Mouse (Mus musculus) inflammation-experienced regulatory T-cells, adult 6 months (primary cell): Measurements from ENCODE around the gene Fam222a. TPM values are rescaled to one million over a fixed set of nuclear protein-coding genes. Genes with fewer than 3 reads are reported as not detected.

ENCODE experiments used
- ATAC-seq: one replicate; pipeline ENCODE4 v1.8.0; 2017
- polyA plus RNA-seq, 3 experiments: library from polyadenylated mRNA; unstranded; fragments of 100-300 nt; shearing (Covaris generic); gene quantifications; one replicate each; pipeline ENCODE4 v1.2.1; 2017

Fam222a gene
- polyA plus RNA-seq, 3 experiments from 2014 or later = not detected

GRCm38 (mm10) chr5:114560533-114560936 is 7.3 kb upstream of the Fam222a start:
- ATAC-seq = no peak

DNA sequence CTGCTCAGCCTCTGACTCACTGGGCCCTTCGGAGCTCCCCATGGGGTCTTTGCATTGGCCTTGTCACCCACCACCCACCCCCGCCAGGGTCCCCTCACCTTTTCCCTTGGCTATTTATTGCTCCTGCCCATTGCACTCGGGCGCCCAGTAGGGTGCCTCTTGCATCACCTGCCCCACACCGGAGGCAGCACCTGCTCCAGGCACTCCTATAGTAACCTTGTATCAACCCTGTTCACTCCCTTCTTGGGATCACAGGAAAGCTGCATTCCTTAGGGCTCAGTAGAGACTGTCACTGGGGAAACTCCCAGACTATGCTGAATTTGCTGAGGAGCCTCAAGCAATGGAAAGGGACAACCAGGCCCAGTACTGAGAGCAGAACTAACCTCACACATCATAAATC is 6.9 kb upstream of the Fam222a start:
- ATAC-seq = no peak

GRCm38 (mm10) chr5:114563994-114564393 is 3.8 kb upstream of the Fam222a start:
- ATAC-seq = no peak

GRCm38 (mm10) chr5:114565305-114565704 is 2.5 kb upstream of the Fam222a start:
- no peak for ATAC-seq

GRCm38 (mm10) chr5:114565751-114566150 is 2.1 kb upstream of the Fam222a start:
- no peak for ATAC-seq

- no peak for ATAC-seq
Observed at GRCm38 (mm10) chr5:114566461-114566860, 1.4 kb upstream of the Fam222a start.

DNA sequence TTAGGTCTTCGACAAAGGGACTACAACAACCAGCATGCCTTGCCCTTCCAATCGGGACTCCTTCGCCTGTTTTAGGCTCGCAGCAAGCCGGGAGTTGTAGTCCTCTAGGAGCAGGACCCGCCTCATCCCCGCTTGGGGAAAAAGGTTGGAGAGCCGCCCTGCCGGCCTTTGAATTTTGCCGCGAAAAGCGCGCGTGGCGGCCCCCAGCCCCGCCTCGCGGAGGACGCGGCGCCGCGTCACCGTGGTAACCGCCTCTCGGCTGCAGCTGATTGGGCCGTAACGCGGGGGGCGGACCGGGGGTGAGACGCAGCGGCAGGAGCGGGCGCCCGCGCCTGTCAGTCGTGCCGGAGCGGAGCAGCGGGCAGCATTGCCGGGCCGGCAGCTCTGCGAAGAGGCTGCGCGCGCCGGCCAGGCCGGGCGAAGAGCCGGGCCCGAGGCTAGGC is 720 bp upstream of the Fam222a start:
- peak; percentile 84 for ATAC-seq

DNA sequence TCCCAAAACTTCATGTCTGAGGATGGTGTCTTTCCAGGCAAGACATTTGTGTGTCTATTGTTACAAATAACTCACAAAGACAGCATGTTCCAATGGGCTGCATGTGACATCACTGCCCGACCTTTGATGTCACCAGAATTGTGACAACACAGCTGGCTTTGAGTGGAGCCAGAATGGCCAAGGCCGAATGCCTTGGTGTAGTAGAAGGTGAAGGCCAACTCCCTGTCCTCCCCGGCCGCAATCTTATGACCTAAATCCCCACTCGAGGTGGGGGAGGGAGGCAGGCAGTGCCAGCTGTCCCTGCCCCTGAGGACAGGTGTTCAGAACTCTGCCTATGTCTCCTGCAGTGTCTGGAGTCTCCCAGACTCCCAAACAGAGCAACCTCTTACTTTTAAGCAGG is 1.0 kb downstream of the Fam222a start:
- no peak for ATAC-seq

DNA sequence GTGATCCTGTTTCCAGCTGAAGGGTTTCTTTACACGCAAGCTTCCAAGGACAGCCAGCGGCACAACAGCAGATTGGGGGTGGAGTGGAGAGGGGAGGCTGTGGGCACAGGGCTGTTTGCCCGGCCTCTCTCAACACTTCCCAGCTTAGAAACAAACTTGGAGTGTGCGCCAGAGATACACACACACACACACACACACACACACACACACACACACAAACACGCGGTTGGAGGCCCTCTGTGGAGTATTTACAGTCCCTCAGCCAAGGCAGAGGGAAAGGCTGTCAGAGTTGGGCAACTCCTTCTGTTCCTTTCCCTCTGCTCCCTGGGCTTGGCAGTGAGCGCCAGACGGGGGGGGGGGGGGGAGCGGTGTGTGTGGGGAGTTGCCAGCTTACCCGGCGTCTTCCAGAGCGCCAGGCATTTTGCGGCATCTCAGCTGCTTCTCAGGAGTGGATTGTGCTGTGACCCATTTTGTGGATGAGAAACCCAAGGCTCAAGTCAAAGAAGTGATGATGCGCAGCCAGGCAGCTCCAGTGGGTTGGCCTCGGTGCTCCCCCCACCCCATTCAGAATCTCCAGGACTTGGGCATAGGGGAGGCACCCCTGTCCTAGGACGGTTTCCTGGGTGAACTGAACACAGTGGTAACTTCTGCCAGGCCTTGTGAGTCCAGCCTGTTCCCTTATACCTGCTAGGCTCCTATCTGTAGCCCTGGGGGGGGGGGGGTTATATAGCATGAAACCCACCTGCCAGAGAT is 2.3 kb downstream of the Fam222a start:
- ATAC-seq = no peak

DNA sequence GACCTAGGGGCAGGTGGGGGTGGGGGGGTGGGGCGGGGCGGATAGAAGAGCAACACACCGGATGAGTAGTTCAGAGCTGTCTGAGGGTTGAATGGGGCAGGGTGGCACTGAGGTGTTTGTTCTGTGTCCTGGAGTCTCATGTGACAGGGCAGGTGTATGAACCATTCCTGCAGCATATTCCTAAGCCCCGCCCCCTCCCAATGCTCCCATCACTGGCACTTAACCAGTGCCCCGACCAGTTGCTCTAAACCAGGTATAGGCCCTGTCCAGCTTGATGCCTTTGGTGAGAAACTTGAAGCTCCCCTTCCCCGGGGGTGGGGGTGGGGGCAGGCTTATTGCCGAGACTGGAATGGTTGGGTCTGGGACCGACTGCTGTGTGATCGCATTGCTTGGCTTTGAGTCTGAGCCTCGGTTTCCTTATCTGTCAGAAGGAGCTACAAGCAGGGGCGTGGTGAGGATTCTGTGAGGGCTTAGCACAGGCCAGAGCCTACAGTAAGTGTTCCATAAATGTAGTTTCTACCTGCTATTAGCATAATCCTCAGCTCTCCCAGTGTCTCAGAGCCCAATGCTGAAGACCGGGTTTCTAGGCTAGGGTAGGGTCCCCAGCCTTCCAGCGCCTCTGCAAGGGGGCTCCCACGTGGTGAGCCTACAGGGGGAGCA is 3.1 kb downstream of the Fam222a start:
- no peak for ATAC-seq

- no peak for ATAC-seq
Observed at GRCm38 (mm10) chr5:114571451-114572030, 3.7 kb downstream of the Fam222a start.

GRCm38 (mm10) chr5:114572997-114573396 is 5.2 kb downstream of the Fam222a start:
- no peak for ATAC-seq

- no peak for ATAC-seq
Observed at GRCm38 (mm10) chr5:114573920-114574628, 6.3 kb downstream of the Fam222a start.

DNA sequence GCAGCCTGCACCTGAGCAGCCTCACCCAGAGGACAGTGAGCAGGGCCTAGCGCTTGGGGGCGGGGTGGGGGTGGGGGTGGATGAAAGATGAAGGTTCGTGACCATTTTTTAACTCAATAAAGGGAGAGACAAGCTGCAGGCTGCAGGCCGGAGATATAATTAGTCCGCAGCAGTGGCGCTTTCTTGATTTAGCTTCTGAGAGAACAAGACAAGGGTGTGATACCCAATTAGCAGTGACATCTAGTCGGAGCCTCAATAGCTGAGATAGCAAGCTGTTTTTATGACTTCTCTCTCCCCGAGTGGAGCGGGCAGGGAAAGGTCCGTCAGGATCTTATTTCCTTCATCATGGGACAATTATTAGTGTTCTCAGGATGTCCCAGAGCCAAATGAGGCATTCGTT is 7.2 kb downstream of the Fam222a start:
- no peak for ATAC-seq

DNA sequence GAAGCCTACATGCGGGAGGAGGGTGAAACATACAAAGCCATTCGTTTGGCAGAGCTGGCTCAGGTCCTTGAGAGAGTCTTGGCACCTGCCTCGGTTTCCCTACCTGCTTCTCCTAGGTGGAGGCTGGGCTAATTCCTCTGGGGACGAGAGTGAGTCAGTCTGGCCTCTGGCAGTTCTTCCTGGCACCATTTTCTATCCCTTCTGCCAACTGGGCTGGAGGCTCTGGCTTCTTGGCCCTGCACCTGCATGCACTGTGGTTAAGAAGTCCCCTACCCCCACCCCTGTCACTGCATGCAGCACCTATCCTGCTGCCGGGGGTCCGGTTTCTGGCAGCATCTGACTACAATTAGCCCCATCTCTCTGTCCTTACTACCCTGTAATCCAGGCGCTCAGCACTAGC is 7.7 kb downstream of the Fam222a start:
- no peak for ATAC-seq

DNA sequence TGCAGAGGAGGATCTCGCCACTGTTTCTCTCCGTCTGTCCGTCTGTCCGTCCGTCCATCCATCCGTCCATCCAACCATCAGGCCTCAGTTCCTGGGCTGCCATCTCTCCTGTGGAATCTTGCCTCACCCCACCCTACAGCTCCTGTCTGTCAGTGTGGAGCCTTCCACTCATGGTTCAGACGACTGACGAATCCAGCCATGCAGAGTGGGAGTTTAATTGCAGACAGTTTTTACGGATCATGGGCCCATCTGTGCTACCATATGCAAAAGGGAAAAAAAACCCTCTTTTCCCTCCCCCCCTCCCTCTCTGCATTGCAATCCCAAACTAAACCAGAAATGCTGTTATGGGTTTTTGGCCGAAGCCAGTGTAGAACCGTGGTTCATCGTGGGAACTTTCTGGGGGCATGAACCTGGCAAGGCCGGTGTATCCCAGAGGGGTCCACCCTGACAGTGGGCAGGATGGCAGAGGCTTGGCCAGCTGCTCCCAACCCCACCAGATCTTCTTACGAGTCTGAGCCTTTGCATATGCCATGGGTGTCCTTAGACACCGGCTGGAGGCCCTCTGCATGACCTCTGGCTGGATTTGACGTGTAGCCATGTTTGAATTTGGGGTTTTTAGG is 8.3 kb downstream of the Fam222a start:
- no peak for ATAC-seq

DNA sequence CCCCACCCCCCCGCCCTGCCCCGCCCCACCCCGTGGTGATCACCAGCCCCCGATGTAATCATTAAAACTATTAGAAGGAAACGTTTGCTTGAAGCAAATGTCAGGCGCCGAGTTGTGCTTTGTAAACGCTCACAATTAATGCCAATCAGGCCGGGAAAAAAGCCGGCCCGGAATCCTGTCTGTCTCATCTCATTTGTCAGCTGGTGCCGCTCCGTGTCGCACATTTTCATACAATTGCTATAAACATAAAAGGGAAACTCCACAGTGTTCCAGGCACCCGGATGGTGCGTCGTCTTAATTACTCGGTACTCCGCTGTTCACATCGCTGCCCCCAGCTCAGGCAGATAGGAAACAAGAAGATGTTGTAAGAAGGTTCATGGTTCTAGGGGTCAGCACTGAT is 10.5 kb downstream of the Fam222a start:
- no peak for ATAC-seq

GRCm38 (mm10) chr5:114579714-114580357 is 12.0 kb downstream of the Fam222a start:
- no peak for ATAC-seq

GRCm38 (mm10) chr5:114581486-114581885 is 13.7 kb downstream of the Fam222a start:
- ATAC-seq = no peak

DNA sequence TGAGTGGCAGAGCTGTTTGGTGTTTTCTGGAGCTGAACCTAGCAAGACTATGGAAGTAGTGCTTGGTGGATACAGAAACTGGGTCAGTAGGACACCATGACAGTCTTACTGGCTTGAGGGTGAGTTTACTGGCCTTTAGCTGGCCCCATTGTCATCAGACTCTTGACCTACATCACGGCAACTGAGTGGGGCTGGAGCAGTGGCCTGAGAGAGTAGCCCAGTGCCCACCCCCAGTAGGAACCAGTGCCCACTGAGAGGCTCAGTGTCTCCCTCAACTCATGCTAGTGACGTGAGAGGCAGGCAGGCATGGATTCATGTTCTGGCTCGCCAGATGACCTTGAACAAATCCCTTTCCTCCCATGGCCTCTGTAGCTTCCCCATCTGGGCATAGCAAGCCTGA is 15.2 kb downstream of the Fam222a start:
- no peak for ATAC-seq

GRCm38 (mm10) chr5:114583490-114584175 is 15.8 kb downstream of the Fam222a start:
- ATAC-seq = no peak
